Mouse (Mus musculus) MEL-GATA-1-ER (cell line): ENCODE results near the gene Disp1.

ENCODE experiments used
- DNase-seq: peaks from one replicate; pipeline ENCODE4 v3.0.0-alpha.2; 2012; ENCODE audit warnings: low read depth; ENCODE audit errors: extremely low read depth

Gene Disp1

GRCm38 (mm10) chr1:183091203-183091602, 130.1 kb downstream of the Disp1 start:
- no peak for DNase-seq

GRCm38 (mm10) chr1:183088661-183089060, 132.7 kb downstream of the Disp1 start:
- no peak for DNase-seq

GRCm38 (mm10) chr1:183086843-183087242, 134.5 kb downstream of the Disp1 start:
- DNase-seq, result no peak

- no peak for DNase-seq
Measured at GRCm38 (mm10) chr1:183084085-183085050, 137.0 kb downstream of the Disp1 start.

DNA sequence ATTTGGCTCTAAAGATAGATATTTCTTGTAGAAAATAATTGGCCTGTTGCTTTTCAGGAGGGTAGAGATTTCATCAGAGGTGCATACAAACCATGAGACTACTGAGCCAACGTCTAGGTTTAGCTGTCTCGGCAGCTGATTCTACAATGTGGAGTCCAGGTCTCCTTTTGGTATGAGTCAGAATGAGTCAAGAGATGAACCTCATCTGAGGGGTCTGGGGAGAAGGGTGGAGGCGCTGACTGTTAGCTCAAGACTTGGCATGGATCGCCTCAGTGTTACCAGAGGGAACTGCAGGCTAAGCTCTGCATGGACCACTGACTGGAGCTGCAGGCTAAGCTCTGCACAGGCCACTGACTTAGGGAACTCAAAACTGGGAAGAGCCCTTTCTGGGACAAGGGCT, 138.9 kb downstream of the Disp1 start:
- no peak for DNase-seq

- no peak for DNase-seq
Measured at GRCm38 (mm10) chr1:183081126-183081525, 140.2 kb downstream of the Disp1 start.

DNA sequence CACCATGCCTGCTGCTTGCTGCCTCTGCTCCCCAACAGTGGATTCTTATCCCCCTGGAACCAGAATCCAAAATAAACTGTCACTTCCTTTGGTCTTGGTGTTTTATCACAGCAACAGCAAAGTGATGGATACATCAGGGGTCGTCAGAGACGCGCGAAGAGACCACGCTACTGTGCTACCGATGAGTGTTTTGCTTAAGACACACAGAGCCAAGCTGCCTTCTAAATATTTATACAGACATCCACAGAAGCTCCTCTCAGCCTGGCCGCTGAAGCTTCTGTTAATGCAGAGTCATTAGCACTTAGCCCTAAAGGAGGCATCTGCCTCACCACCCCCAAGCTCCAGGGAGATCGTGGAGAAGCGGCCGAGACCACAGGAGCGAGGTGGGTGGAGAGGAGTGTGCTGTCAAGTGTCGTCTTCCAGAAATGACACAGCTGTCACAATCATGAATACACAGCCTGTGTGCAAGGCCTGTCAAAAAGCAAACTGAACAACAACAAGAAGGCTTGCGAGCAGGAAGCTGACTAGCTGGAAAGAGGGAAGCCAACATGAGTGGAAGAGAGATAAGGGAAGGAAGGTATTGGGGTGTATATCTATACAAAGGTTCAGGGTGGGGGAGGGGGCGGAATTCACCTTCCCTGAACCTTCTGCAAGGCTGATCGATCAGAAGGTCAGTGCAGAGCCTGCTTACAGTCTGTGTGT, 146.1 kb downstream of the Disp1 start:
- peak; percentile 64 for DNase-seq

GRCm38 (mm10) chr1:183072263-183073050, 148.9 kb downstream of the Disp1 start:
- DNase-seq, result no peak

DNA sequence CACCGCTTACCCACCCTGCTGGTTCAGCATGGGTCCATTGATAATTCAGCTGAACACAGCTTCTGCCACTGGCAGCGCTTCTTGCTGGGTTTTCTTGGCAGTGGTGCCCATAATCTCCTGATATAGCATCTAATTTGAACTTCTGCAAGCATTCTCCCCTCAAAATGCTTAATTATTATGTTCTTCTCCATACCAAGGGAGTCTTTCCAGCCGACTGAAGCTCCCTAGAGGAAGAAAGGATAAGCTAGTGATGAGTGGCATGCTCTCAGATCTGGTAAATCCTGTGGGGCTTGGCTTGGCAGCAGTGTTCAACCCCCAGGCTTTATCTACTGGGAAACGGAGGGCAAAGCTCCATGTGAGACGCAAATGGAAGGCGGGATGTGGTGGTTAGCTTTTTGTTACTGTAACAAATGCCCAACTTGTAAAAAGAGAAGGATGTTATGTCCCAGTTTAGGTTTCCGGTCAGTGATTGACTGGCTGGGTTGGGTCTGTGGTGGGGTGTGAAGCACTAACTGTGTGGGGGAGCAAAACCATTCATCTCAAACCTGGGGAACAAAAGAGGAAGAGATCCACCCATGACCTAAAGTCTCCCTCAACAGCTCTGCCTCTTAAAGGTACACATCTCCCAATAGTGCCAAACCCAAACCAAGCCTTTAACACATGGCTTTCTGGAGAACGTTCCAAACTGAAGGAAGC, 151.2 kb downstream of the Disp1 start:
- DNase-seq, result no peak

- no peak for DNase-seq
Measured at GRCm38 (mm10) chr1:183067807-183068206, 153.5 kb downstream of the Disp1 start.

DNA sequence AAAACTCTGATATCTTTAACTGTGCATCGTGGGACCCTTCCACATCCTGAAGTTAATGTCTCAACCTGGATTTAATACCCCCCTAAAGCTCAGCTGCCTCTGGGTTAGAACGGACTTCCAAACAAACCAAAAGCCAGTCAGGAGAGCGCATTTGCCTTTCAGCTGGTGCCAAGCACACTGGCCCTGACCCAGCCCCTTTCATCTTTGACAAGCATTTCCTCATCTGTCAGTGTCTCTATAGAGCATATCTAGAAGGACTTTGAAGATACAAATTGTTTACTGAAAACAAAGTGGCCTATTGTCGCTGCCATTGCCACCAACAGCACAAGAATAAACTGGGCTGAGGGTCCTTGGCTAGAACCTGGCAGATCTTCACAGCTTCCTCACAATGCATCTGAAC, 154.3 kb downstream of the Disp1 start:
- DNase-seq, result no peak

DNA sequence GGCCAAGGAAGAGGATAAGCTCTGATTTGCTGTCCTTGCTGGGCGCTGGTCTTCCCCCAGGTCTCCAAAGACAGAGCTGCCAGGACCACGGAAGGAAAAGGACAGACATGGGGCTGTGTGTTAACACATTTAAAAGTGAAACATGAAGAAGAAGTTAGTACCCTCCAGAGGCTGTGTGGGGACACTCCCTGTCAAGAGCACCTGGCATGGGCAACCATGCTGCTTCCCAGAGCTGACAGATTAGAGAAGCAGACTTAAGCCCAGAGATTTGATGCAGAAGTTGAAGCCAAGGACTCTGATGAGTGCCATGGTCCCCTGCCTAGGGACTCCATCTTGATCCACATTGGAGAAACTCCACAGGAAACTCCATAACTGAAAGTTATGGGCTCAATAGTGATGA, 160.7 kb downstream of the Disp1 start:
- DNase-seq, result no peak

DNA sequence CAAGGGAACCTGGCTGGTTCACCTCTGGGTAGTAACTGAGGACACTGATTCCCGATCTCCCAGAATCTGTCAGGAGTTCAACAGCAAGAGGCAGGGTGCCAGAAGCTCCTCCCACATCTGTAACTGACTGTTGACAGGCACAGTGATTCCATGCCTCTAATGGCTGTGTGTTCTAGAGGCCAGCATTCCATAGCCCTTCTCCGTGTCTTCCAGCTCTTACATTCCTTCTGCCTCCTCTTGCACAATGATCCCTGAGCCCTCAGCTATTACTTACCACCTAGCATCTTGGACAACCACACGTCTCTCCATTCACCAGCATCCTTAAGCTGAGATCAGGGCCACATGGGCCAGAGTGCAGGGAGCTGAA, 165.1 kb downstream of the Disp1 start:
- DNase-seq, result no peak

DNA sequence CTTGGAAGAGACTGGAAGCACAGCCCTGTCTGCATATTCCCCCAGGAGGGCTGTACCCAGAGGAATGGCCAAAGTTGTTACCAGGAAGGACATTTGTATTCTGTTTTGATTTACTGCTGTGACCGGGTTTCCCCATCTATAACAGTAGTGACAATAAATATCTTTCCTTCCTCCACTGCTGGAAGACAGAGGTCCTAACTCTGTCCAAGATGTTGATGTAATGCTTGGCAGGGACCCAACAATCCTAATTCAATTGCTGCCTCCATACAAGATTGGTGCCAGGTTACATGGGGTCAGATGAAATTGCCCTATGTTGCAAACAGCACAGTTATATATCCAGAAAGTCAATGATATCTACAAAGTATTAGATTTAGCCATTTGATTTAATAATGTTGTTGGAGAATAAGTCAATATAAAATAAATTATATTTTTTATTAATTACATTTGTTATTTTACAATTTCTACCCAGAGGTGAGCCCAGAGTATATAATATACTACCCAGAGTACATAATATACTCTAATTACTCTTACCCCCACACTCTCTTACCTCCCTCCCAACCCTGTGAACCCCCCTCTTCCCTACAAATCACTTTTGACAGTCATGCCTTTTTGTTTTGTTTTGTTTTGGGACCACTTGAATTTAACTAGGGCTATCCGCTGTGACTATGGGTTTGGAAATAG, 165.6 kb downstream of the Disp1 start:
- no peak for DNase-seq

DNA sequence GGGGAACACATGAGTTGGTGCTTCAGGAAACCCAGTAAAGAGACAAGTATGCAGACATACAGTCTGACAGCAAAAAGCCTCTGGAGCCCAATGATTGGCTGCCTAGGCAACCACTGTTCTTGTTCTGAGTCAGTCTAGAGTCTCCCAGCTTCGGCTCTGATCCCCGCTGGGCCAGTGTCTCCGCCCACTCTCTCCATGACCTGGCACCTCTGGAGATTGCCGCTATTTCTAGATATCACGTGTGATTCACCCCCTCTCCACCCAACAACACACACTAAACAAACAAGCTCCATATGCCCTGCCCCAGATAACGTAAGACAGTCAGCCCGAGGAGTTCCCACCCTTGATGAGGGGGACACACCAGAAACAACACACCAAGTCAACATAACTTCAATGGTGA, 168.7 kb downstream of the Disp1 start:
- no peak for DNase-seq

GRCm38 (mm10) chr1:183049295-183049694, 172.0 kb downstream of the Disp1 start:
- DNase-seq, result no peak

DNA sequence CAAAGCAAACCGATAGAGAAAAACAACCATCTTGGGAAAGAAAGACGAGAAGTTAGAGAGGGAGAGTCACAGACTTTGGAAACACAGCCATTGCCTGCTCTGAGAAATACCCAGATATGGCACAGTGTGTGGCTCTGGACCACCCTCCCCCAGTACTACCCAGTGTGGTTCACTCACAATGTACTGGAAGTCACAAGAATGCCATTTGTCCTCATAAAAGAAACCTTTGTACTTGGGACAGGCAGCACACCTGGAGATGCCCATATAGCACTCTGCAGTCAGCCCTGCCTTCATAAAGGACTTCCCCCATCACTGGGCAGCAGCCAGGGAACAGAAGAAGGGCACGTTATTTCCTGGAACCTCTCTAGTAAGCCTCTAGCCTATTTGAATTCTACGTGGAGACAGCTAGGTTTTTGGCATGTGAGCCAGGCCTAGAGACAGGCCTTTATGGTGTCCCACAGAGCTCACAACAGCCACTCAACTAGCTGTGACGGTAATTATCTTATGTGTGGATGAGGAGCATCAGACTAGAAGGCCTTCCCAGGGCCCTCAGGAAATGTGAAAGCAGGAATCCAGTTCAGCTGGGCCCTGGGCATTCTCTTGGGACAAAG, 173.3 kb downstream of the Disp1 start:
- DNase-seq, result no peak

DNA sequence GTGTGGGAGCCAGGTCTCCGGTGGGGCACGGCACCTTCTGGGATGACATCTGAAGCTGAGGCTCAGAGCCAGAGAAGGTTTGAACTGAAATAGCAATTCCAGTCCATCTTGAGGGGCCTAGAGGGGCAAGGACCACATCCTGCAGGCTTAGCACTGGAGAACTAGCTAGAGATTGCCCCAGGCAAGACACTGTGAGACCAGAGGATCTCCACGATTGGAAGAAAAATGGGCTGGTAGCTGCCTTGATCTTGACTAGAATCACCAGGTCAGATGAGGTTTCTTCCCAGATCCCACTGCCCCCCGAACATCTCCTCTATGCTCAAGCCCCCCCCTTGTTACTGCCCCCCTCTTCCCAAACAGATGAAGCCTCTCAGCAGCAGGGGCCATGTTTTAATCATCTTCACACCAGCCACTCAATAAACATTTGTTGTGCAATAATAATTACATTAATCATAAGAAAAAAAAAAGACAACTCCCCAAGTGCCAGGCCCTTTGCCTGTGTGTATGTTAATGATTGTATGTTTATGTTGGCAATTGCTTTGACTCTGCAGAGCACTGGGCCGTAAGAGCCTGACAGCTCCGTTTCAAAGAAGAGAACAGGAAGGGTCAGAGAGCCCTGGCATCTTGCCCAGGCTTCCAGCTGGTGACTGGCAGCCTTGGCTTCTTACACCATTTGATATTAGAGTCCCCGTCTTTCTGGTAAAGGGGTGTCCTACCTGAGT, 174.0 kb downstream of the Disp1 start:
- DNase-seq, result no peak

- DNase-seq, result no peak
Measured at GRCm38 (mm10) chr1:183046081-183046480, 175.2 kb downstream of the Disp1 start.
